Mouse (Mus musculus): ENCODE results near the gene Adra2a.

- no peak for TF ChIP-seq POLR2A (IDR thresholded peaks at IDR 0.05; ENCODE audit: extremely low read depth, insufficient read depth, low read length)
- TF ChIP-seq CTCF (IDR thresholded peaks at IDR 0.05; ENCODE audit: low read depth, low read length): no peak
Observed at GRCm38 (mm10) chr19:53994276-53994675, 49.7 kb upstream of the Adra2a start.

Data from liver, adult 2 months (tissue).